Comparison of ENCODE assay signal across 8 mouse cellular contexts in the genomic region with DNA sequence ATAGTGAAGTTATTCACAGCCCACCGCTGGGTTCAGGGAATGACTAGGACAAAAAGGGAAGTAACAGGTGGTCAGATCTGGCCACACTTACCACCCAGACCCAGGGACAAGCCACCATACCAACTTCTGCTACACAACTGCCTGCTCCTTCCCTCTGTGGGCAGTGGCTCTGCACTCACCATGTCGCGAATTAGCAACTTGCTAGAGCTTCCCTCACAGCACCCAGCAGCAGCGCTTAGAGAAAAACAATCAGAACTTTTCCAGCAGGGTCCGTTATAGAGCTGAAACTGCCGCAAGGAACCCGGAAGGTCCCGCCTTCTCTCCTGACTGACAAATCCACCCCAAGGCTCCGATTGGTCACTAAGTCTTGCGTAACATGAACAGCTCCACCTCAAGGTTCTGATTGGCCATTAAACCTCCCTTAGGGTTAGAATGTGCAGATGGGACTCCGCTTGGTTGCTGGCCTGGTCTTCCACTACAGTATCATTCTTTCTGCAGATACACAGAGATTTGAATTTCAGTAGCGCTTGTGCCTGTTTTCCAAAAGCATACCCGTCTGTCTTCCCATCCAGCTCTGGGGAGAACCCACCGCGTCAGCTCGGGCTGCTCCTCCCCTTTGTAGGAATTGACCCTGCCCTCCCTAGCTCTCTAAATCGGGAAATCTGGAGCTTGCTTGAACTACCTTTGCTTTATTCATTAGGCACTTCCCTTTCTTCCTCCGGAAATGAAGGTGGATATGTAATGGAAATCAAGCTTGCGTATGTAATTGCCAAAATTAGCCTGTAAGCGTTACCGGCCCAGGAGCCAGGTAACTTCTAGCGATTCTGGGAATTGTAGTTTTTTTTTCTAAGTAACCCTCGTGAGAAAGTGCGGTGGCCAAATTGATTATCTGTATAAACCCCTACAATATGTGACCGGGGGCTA. TPM values are rescaled to one million over a fixed set of nuclear protein-coding genes. Genes with fewer than 3 reads are reported as not detected.
A peak's percentile ranks its signal among the peaks of the same experiment; 100 is the strongest.
DNase-seq lines count a peak whose midpoint lies in the region; ATAC-seq lines count a peak whose summit lies in the region.

Gene AI987944 (minus strand): TSS at position 332 of the 924 bp plus-strand sequence.

- DNase-seq in adipocyte (ENCODE audit: low spot score), result peak; percentile 90
- DNase-seq in embryo, embryonic 10 days (ENCODE audit: low spot score), result peak; percentile 92
- peak; percentile 65 for DNase-seq in gastrocnemius, postnatal 10 days
- DNase-seq in induced T-regulatory cell, adult 2 months (ENCODE audit: low read depth), result peak; percentile 96
- peak; percentile 67 to 87 for DNase-seq in left cerebral cortex, adult 9 months (ENCODE audit: low spot score in 2 of 2)
- peak; percentile 67 for DNase-seq in right cerebral cortex, postnatal 14 days
- peak; percentile 65 to 79 for DNase-seq in urinary bladder, postnatal 36 days (ENCODE audit: low spot score in 2 of 2)

- ATAC-seq in megakaryocyte progenitor cell, adult 5-6 weeks (replicated peaks; ENCODE audit: poor library complexity), result peak; percentile 94

RNA-seq across cellular contexts. Expression of gene AI987944, which starts in this region (rescaled TPM):
- total RNA-seq in gastrocnemius, postnatal 10 days (2021), result 1 to 10 TPM; 8.2 to 9.9 TPM
- total RNA-seq in megakaryocyte progenitor cell, adult 5-6 weeks (2015), result 19.7 and 20.5 TPM in 2 replicates
- total RNA-seq in megakaryocyte progenitor cell, adult 5-6 weeks (2017), result 19.5 and 21.9 TPM in 2 replicates

Comparison
In these comparisons a context has a peak if more than half of its experiments do, and no peak if none do; other contexts are left out.
1. Peak in every context shown above with its lines: DNase-seq and ATAC-seq.